Mouse (Mus musculus): Measurements from ENCODE around the gene Vmn1r222. TPM values are rescaled to one million over a fixed set of nuclear protein-coding genes. Genes with fewer than 3 reads are reported as not detected.
"Not testable (repeated sequence)": the region's sequence is repeated elsewhere in the genome, so short reads cannot be mapped to it uniquely, and the experiment has no call there.

Vmn1r222 gene
- not detected for total RNA-seq (2021)
- long read RNA-seq, experiment 1: 0 reads
- long read RNA-seq, experiment 2: 0 reads

- DNase-seq (ENCODE audit: low spot score in 2 of 2); intact Hi-C loops (cut with DNase I): not testable (repeated sequence)
Observed at GRCm38 (mm10) chr13:23235847-23236246, at the start of gene Vmn1r222. TSS of gene Vmn1r222 (minus strand) at chr13:23235947.

- peak; percentile 36 to 66 for DNase-seq (ENCODE audit: low spot score in 2 of 2)
Observed at GRCm38 (mm10) chr13:23285191-23285920, 49.6 kb upstream of the Vmn1r222 start.

DNA sequence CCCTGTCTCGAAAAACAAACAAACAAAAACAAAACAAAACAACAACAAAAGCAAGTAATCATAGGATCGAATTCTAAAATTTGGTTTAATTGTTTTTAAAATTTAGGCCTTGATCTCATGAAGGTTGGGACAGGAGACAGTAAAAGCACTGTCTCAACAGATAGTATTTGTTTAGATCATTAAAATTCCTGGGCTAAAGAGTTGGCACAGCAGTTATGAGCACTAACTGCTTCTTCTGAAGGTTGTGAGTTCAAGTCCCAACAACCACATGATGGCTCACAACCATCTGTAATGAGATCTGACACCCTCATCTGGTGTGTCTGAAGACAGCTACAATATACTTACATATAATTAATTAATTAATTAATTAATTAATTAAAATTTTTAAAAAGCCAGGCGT lies 44.2 kb upstream of the Vmn1r222 start:
- no peak for DNase-seq (ENCODE audit: low spot score in 2 of 2)
- intact Hi-C loops (cut with DNase I): no loop called here

More at GRCm38 (mm10) chr13:23285191-23285920, 49.6 kb upstream of the Vmn1r222 start:
- intact Hi-C loops (cut with DNase I): no loop called here

- intact Hi-C loops (cut with DNase I): no loop called here
Observed at GRCm38 (mm10) chr13:23279576-23279975, 43.8 kb upstream of the Vmn1r222 start.

GRCm38 (mm10) chr13:23270321-23271101 lies 34.8 kb upstream of the Vmn1r222 start:
- intact Hi-C loops (cut with DNase I): no loop called here
- peak; percentile 79 to 83 for DNase-seq (ENCODE audit: low spot score in 2 of 2)

More at GRCm38 (mm10) chr13:23279576-23279975, 43.8 kb upstream of the Vmn1r222 start:
- no peak for DNase-seq (ENCODE audit: low spot score in 2 of 2)

GRCm38 (mm10) chr13:23269681-23270080 lies 33.9 kb upstream of the Vmn1r222 start:
- intact Hi-C loops (cut with DNase I): no loop called here

GRCm38 (mm10) chr13:23269127-23269526 lies 33.4 kb upstream of the Vmn1r222 start:
- intact Hi-C loops (cut with DNase I): not testable (repeated sequence)
- peak; percentile 39 to 77 for DNase-seq (ENCODE audit: low spot score in 2 of 2)

More at GRCm38 (mm10) chr13:23269681-23270080, 33.9 kb upstream of the Vmn1r222 start:
- DNase-seq (ENCODE audit: low spot score in 2 of 2): peak; percentile 35 to 39

GRCm38 (mm10) chr13:23268606-23269005 lies 32.9 kb upstream of the Vmn1r222 start:
- intact Hi-C loops (cut with DNase I); DNase-seq (ENCODE audit: low spot score in 2 of 2): not testable (repeated sequence)

- intact Hi-C loops (cut with DNase I): no loop called here
- no peak for DNase-seq (ENCODE audit: low spot score in 2 of 2)
Observed at GRCm38 (mm10) chr13:23258546-23259048, 22.9 kb upstream of the Vmn1r222 start.

DNA sequence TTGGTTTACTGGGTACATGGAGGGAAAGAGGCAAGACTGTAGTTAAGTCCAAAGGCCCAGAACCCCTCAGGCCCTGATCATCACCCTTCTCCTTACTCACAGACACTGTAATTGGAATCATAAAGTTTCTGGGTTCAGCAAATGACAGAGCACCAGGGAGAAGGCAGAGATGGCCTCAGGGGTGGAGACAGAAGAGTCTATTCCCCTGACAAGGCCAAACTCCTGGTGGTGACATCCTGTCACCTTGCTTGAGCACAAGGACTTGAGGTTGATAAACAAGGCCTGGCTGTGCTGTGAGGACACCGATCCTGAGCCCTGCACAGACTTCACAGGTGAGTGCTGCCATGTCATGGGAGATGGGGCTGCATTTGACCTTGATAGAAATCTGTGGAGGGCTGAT lies 11.1 kb upstream of the Vmn1r222 start, which contains the start of gene Vmn1r223:
Gene Vmn1r223, plus strand, starts transcription at position 301 of the 400 bp plus-strand sequence.
- DNase-seq (ENCODE audit: low spot score in 2 of 2); intact Hi-C loops (cut with DNase I): not testable (repeated sequence)

- DNase-seq (ENCODE audit: low spot score in 2 of 2); intact Hi-C loops (cut with DNase I): not testable (repeated sequence)
Observed at GRCm38 (mm10) chr13:23213827-23214226, 21.9 kb downstream of the Vmn1r222 start, which contains the start of gene Vmn1r221. TSS of gene Vmn1r221 (plus strand) at chr13:23214127.

GRCm38 (mm10) chr13:23203885-23204284 lies 31.9 kb downstream of the Vmn1r222 start:
- intact Hi-C loops (cut with DNase I); DNase-seq (ENCODE audit: low spot score in 2 of 2): not testable (repeated sequence)

DNA sequence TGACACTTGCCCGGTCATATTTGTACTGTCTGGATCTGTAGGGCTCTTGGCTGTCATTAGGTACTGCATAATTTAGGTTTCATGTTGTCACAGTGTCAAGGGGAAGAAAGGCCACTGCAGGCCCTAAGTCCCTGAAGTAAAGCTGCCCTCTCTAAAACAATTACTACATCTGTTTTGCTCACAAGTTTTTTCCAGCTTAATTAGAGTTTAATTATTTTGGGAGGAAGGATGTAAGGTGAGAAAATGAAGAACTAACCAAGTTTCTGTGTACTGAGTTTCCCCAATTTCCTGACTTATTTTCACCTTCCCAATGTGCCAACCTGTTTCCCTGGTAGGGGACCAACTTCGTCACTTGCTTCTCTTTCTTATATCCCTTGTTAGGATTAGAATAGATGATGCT lies 47.9 kb downstream of the Vmn1r222 start, which contains the start of gene Vmn1r220:
Gene Vmn1r220, minus strand, starts transcription at position 101 of the 400 bp plus-strand sequence.
- intact Hi-C loops (cut with DNase I): no loop called here

More for the DNA sequence above, 47.9 kb downstream of the Vmn1r222 start, which contains the start of gene Vmn1r220:
- no peak for DNase-seq (ENCODE audit: low spot score in 2 of 2)

Other genes with a start within 250 kb of the Vmn1r222 start
- gene Vmn1r213, start 228.3 kb downstream of the Vmn1r222 start, total RNA-seq (2021): not detected
- gene Vmn1r214, start 205.5 kb downstream of the Vmn1r222 start, total RNA-seq (2021): not detected
- not detected for gene Vmn1r215, start 167.9 kb downstream of the Vmn1r222 start, total RNA-seq (2021)
- gene Vmn1r217, start 117.7 kb downstream of the Vmn1r222 start, total RNA-seq (2021): not detected
- not detected for gene Vmn1r218, start 102.8 kb downstream of the Vmn1r222 start, total RNA-seq (2021)
- gene Vmn1r219, start 76.6 kb downstream of the Vmn1r222 start, total RNA-seq (2021): not detected
- gene Vmn1r220, start 48.0 kb downstream of the Vmn1r222 start, total RNA-seq (2021): not detected
- gene Vmn1r221, start 21.8 kb downstream of the Vmn1r222 start, total RNA-seq (2021): not detected
- not detected for gene Vmn1r223, start 11.2 kb upstream of the Vmn1r222 start, total RNA-seq (2021)
- gene Zfp322a, start 133.3 kb upstream of the Vmn1r222 start, total RNA-seq (2021): 10 to 100 TPM; 39.5 TPM
- gene Abt1, start 187.9 kb upstream of the Vmn1r222 start, total RNA-seq (2021): 1 to 10 TPM; 6.9 to 7.1 TPM
- gene Btn1a1, start 230.0 kb upstream of the Vmn1r222 start, total RNA-seq (2021): not detected

All from left cerebral cortex, postnatal 14 days (tissue).